Mouse (Mus musculus) frontal cortex, postnatal 25 days (tissue): Measurements from ENCODE around the gene E2f3.

ENCODE experiments used
- DNase-seq, 2 experiments: peaks; one replicate each; pipeline ENCODE4 v3.0.0; 2022; ENCODE audit warnings: low spot score in 2 of 2

Gene E2f3

DNA sequence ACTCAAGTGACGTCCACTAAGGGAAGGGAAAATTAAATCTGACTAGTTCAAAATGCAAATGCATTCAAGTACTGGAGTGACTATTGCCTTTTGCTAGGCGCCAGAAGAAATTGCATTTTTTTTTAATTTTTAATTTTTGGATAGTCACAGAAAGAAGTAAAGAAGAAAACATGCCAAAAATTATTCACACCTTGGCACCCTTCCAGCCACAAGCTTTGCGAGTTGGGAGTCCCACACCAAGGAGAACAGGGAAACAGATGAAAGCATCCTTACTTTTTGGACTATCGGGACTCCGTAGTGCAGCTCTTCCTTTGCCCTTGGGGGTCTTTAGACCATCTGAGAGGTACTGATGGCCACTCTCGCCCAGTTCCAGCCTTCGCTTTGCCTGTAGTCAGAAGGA is 66.0 kb downstream of the E2f3 start:
- DNase-seq: no peak

DNA sequence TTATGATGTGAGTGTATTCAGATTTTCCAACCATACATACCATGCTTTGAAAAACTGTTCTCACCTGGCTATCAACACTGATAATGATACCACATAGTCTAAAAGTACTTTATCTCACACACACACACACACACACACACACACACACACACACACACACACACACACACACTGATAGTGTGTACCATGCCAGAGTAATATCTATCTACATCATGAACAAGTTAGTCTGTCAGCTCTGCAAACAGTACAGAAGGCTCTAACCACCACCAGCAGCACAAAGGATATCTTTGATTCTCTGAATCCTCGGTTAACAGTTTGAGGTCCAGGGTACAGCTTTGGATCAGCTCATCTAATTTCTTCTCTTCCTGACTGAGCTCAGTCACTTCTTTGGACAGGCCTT is 69.3 kb downstream of the E2f3 start:
- DNase-seq: no peak

DNA sequence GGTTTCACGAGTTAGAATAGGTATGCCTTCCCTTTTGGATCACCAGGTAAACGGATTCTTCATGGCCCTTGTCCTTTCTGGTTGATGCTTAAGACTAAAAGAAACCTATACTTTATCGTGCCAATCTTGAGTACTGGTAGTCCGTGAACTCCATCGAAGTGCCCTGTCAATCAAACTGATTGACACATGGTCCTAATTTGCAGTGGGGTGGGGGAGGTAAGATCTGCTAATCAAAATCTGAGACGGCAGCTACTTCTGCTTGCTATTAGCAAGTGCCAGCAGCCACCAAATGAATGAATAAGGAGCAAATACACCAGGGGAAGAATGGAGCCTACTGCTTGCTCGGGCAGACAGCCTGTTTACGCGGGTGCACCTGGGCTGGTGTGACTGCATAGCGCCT is 72.3 kb downstream of the E2f3 start:
- DNase-seq: no peak

DNA sequence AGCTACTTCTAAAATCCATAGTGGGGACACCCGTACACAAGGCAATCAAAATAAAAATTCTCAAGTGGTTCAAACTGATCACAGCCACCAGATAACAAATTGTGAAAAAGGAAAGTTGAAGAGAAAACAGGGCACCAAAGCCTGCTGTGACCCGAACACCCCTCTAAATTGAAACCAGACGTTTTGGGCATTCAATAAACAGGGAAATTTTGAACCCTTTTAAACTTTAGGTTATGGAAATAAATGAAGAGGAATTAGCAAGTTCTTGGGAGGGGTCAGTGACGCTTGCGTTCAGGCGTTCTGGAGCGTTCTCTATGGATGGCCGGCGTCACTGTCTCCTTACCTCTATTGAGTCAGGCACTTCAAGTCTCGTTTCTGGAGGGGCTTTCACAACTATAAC is 72.8 kb downstream of the E2f3 start:
- no peak for DNase-seq

DNA sequence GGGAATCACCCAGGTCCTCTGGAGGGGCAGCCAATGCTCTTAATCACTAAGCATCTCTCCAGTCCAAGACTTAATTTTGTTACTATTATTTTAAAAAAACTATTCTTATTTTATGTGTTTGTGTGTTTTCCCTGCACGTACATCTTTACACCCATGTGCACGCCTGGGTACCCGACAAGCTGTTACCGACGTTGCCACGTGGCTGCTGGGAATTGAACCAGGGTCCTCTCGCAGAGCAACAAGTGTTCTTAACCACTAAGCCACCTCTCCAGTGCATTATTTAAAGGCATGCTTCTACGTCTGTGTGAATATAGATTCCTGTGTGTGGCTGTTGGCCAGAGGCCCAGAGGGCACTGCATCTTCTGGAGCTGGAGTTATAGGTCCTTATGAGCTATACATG is 73.6 kb downstream of the E2f3 start:
- no peak for DNase-seq

DNA sequence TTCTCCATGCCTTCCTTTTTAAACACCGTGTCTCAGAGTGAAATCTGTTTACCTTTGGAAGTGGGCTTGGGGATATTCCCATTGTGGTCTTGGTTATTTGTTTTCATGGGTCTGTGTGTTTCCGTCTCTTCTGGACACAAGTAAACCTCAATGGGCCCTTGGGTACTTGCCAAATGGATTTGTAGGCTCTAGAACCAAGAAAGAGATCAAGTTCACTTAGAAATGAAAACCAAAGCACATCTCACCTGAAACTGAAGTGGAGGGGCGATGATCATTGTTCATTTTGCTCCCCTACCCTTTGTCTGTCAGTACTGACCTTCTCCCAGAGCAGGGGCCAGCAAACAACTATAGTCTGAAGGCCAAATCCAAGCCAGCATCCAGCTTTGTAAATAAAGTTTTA is 74.7 kb downstream of the E2f3 start:
- no peak for DNase-seq

DNA sequence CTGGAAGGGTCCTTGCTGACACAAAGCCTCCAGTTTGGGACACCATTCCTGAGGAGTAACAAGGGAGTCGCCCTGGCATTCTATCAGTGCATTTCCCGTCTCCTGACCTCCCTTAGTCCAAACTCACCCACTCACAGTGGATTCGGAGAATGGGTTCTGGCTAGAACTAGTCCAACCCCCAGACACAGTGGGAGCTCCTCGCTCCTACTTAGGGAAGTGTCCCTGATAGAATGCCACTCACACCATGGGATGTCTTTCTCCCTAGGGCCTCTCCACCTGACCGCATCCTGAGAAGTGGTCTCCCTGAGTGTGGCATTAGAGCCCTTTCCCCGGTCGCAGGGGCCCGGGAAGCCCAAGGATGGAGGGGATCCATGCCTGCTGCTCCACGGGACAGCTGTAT is 77.4 kb downstream of the E2f3 start:
- no peak for DNase-seq

DNA sequence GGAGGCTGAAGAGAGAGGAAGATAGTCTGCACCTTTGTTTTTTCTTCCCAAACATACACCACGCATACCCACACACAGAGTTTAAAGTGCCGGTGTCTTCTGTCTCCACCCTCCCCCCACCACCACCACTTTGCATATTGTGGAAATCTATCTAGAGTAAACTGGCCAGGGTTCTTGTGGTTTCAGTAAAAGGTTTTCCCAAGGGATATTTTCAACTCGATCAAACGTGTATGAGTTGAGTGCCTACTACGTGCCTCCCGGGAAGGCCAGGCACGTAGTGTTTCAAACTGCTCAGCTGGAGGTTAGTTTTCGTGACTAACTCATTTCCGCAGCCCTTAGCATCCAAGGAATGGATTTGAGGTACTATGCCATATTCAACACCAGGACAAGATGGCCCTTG is 77.9 kb downstream of the E2f3 start:
- no peak for DNase-seq

DNA sequence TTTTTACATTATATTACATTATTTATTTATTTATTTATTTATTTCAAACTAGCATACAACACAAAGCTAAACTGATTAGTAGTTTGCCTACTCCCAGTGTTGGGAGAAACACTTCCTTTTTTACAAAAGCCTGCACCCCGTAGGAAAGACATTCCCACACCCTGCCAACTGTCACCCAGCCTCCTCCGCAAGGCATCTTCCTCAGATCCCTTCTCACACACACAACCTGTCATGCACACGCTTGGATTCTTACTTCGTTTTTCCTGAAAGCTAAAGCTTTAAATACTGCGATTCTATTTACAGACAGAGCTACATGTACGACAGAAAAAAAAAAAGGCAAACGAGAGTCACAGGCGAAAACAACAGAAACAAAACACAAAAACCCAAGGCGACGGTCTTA is 79.1 kb downstream of the E2f3 start:
- no peak for DNase-seq

DNA sequence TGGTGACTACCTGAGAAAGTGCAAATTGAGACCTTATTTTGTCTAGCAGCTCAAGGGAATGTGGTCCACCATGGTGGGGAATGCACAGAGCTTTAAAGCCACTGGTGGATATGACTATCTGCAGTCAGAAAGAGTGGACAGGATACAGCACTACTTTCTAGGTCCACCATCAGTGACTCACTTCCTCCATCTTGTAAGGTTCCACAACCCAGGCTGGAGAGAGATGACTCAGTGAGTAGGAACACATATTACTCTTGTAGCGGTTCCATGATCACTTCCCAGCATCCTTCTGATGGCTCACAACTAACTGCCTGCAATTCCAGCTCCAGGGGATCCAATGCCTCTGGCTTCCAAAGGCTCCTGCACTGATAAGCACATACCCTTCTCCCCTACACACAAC is 82.5 kb downstream of the E2f3 start:
- DNase-seq: no peak

DNA sequence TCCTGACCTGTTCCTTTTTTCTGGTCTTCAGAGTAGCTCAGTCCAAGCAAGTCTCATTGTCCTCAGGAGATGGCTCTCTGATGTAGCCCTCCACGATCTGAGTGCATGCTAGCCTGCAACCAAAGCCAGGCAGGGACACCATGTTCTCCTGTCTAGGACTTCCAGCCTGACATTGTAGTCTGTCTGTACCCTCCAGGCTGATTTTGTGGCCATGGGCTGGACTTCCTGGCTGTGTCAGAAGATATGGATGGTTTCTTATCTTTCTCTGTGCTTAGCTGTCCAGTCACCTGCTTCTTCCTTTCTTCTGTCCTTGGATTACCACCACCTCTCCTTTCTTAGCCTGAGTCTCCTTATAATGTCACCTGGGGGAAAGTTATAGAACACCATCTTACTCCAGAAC is 83.2 kb downstream of the E2f3 start:
- DNase-seq: no peak

DNA sequence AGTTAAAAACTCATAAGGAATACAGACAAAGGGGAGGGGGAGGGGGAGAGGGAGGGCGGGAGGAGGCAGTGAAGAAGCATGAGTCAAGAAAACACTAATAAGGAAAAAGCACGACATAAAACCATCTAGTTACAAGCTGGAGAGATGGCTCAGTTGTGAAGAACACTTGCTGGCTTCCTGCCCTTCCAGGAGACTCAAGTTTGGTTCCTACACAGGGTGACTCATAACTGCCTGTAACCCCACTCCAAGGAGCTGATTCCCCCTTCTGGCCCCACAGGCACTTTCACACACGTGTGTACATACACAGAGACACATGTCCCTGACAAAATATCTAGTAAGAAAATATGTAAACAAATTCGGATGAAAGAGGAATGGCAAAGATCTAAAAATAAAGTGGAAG is 84.2 kb downstream of the E2f3 start:
- no peak for DNase-seq

DNA sequence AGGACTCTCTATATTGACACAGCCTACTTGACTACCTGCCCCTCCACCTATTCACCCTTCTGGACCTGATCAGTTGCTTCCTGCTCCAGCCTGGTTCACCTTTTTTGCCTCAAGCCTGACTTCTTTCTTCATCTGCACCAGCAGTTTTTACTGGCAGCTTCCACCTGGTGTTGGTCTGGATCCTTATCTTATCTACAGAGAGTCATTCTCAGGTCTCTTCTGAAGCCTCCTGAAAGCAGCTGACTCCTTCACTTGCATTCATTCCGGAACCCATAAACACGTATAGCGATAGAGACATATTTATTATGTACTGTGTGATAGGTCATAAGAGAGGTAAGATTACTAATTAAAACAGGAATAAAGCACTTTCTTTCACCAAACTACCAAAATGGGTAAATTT is 119.1 kb downstream of the E2f3 start:
- no peak for DNase-seq

DNA sequence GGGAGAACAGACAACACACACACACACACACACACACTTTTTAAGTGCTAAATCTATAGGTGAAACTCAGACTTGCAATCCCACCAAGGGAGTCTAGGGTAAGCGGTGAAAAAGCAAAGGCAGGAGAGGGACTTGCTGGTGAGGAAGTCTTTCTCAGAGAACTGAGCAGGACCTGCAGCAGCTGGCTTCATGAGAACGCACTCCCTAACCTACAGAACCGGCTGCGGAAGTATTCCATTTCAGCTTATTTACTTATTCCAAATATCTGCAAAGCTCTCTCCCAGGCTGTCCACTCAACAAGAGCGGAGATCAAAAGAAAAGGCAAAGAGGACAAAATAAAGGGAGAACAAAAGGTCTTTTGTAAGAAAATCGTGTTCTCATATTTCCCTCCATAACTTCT is 121.5 kb downstream of the E2f3 start:
- DNase-seq: no peak

DNA sequence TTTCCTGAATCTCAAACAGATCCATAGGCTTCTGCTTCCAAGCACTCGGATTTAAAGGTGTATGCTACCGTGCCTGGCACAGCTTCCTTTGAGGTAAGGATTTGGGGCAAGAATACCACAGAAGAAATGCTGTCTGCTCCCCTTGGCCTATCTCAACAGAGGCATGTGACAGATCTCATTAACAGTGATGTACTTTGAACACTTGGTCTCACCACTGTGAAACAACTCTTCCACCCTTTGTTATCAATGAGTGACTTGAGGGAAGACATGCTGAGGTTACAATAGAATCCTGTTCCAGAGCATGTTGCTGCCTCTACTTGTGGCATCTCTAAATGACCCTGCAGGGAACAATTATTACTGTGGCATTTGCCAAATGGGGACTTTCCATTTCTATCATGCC is 125.8 kb downstream of the E2f3 start:
- DNase-seq: no peak

DNA sequence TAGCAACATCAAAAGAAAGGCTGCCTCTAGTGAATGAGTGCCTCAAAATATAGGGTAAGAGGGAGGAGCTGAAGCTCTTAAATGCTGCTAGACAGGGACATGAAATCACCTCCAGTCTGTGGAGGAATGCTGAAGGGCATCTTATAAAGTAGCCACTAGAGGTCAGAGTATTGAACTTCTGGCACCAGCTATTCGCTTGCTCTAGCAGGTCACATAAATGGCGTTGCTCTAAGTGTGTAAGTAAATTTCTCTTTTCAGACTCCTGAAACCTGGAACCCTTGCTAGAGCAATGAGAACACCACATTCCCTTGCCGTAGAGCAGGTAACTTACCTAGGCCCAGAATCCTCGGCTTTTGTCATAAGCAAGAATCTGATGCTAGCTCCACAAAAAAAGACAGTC is 128.4 kb downstream of the E2f3 start:
- no peak for DNase-seq
